Mouse (Mus musculus) erythroblast, embryonic 14.5 days (primary cell): ENCODE results near the gene Adora1.

Experiments
- GATA1 ChIP-seq: IDR thresholded peaks from 2 replicates; pipeline ENCODE4 v1.6.1; 2012; ENCODE audit warnings: low read length, inconsistent platforms, mixed read lengths
- TAL1 ChIP-seq: IDR thresholded peaks from 3 replicates; pipeline ENCODE4 v1.6.1; 2012; ENCODE audit warnings: low read length, inconsistent platforms, mixed read lengths

GRCm38 (mm10) chr1:134213405-134213804 lies 21.8 kb downstream of the Adora1 start:
- TF ChIP-seq GATA1 (no peak), TAL1 (no peak)
